Mouse (Mus musculus) lung, embryonic 16.5 days (tissue): ENCODE measurements around the gene Trappc4. TPM values are rescaled to one million over a fixed set of nuclear protein-coding genes. Genes with fewer than 3 reads are reported as not detected.
A peak's percentile ranks its signal among the peaks of the same experiment; 100 is the strongest.
"Not testable (repeated sequence)": the region's sequence is repeated elsewhere in the genome, so short reads cannot be mapped to it uniquely, and the experiment has no call there.

ENCODE experiments used
- ATAC-seq: fragments of 200-750 bp; cut with Nextera tagmentation; 2 replicates; pipeline ENCODE4 v1.8.0; 2017; ENCODE audit warnings: low read depth, mild to moderate bottlenecking, moderate library complexity
- H3K27ac ChIP-seq: fragments of 300-500 bp; sonication (generic); 2 replicates; pipeline ENCODE4 v1.5.1; 2014; ENCODE audit warnings: mild to moderate bottlenecking, control low read depth, low read length
- H3K27me3 ChIP-seq: fragments of 300-500 bp; sonication (generic); 2 replicates; pipeline ENCODE4 v1.6.1; 2014; ENCODE audit warnings: low read depth, low read length, mixed read lengths; ENCODE audit not compliant: control insufficient read depth, insufficient read depth
- H3K36me3 ChIP-seq: fragments of 300-500 bp; sonication (generic); 2 replicates; pipeline ENCODE4 v1.6.1; 2014; ENCODE audit warnings: low read length; ENCODE audit not compliant: control insufficient read depth, insufficient read depth
- H3K4me1 ChIP-seq: fragments of 300-500 bp; sonication (generic); replicated peaks from 2 replicates; pipeline ENCODE4 v1.6.1; 2014; ENCODE audit warnings: low read length, mixed read lengths; ENCODE audit not compliant: control insufficient read depth, insufficient read depth
- H3K4me2 ChIP-seq: fragments of 300-500 bp; sonication (generic); 2 replicates; pipeline ENCODE4 v1.6.1; 2014; ENCODE audit warnings: low read depth, low read length, control low read depth
- H3K4me3 ChIP-seq: fragments of 300-500 bp; sonication (generic); 2 replicates; pipeline ENCODE4 v1.5.1; 2014; ENCODE audit warnings: mild to moderate bottlenecking, low read length, control low read depth
- H3K9ac ChIP-seq: fragments of 300-500 bp; sonication (generic); 2 replicates; pipeline ENCODE4 v1.6.1; 2014; ENCODE audit warnings: low read length, control low read depth
- H3K9me3 ChIP-seq: fragments of 300-500 bp; sonication (generic); 2 replicates; pipeline ENCODE4 v1.6.1; 2016; ENCODE audit warnings: low read length; ENCODE audit not compliant: control insufficient read depth
- WGBS: fragments of 180-500 bp; shearing (Covaris S2); extraction: QIAGEN DNeasy Blood & Tissue Kit; methylation state at CpG from one replicate; pipeline ENCODE4 v1.1.7; 2014; 5-methylcytosine and 5-hydroxymethylcytosine counted together
- polyA plus RNA-seq: library from polyadenylated mRNA; unstranded; fragments of >200 nt; fragmentation: Nextera tagmentation; extraction: Ambion mirVana; gene quantifications from 2 replicates; pipeline ENCODE4 v1.2.1, GENCODE M21; 2015

Trappc4 gene
- 131 and 135 TPM in 2 replicates for polyA plus RNA-seq

GRCm38 (mm10) chr9:44406906-44407751 lies at the start of gene Trappc4, which contains the start of gene Rps25:
Gene Trappc4, minus strand, starts transcription at chr9:44407600.
Gene Rps25, plus strand, starts transcription at chr9:44407139.
- Histone ChIP-seq H3K9ac (peak within 1 kb of the TSS; percentile 92), H3K27ac (peak within 1 kb of the TSS; percentile 99), H3K4me1 (peaks cover 10% of the 10 kb centered on the region; the same call in 1 of the 2 replicates), H3K4me2 (peak within 1 kb of the TSS; percentile 81), H3K4me3 (peak within 1 kb of the TSS; percentile 89), H3K27me3 (no peaks in the 10 kb centered on the region), H3K36me3 (peaks cover 50% of the 10 kb centered on the region), H3K9me3 (no peaks in the 10 kb centered on the region)
- peak; percentile 97 for ATAC-seq
- under 1% methylated on average over 51 of the region's 51 CpGs for WGBS

- H3K9ac ChIP-seq: no peak within 1 kb of the TSS
- H3K36me3 ChIP-seq: no peaks in the 10 kb centered on the region
- H3K4me1 ChIP-seq: no peaks in the 10 kb centered on the region; the same call in 1 of the 2 replicates
- WGBS: 21% methylated on average over 4 of the region's 4 CpGs
- peaks cover 2% of the 10 kb centered on the region; the same call in 1 of the 2 replicates for H3K27me3 ChIP-seq
- no peaks in the 10 kb centered on the region for H3K9me3 ChIP-seq
- no peak within 1 kb of the TSS for H3K4me2 ChIP-seq
- H3K4me3 ChIP-seq: no peak within 1 kb of the TSS
- H3K27ac ChIP-seq: no peak within 1 kb of the TSS
- peak; percentile 42; the same call in 1 of the 2 replicates for ATAC-seq
Observed at GRCm38 (mm10) chr9:44454891-44455220, 47.5 kb upstream of the Trappc4 start, which contains the start of gene Upk2. Gene Upk2, minus strand, starts transcription at chr9:44454976.

GRCm38 (mm10) chr9:44454132-44454890 lies 46.9 kb upstream of the Trappc4 start:
- Histone ChIP-seq H3K9me3 (no peaks in the 10 kb centered on the region), H3K4me2 (no peak overlapping the region), H3K27me3 (peaks cover 2% of the 10 kb centered on the region; the same call in 1 of the 2 replicates), H3K27ac (no peak overlapping the region), H3K9ac (no peak overlapping the region), H3K36me3 (no peaks in the 10 kb centered on the region), H3K4me3 (no peak overlapping the region), H3K4me1 (no peaks in the 10 kb centered on the region; the same call in 1 of the 2 replicates)
- 7% methylated on average over 14 of the region's 14 CpGs for WGBS
- ATAC-seq: peak; percentile 93

GRCm38 (mm10) chr9:44450387-44450786 lies 43.0 kb upstream of the Trappc4 start:
- Histone ChIP-seq H3K27ac (no peak overlapping the region), H3K9me3 (no peaks in the 10 kb centered on the region), H3K36me3 (no peaks in the 10 kb centered on the region), H3K4me3 (no peak overlapping the region), H3K4me1 (no peaks in the 10 kb centered on the region; the same call in 1 of the 2 replicates), H3K9ac (no peak overlapping the region), H3K27me3 (0 out of 2 replicates have a peak, but pooled peaks cover 2% of the 10 kb centered on the region), H3K4me2 (no peak overlapping the region)
- no peak for ATAC-seq

GRCm38 (mm10) chr9:44444402-44445025 lies 37.1 kb upstream of the Trappc4 start:
- H3K4me2 ChIP-seq, H3K4me3 ChIP-seq, H3K9me3 ChIP-seq, H3K27ac ChIP-seq, H3K9ac ChIP-seq, H3K27me3 ChIP-seq, H3K36me3 ChIP-seq, ATAC-seq, H3K4me1 ChIP-seq: not testable (repeated sequence)
- 77% methylated on average over 7 of the region's 7 CpGs for WGBS

- 64% methylated on average over 19 of the region's 19 CpGs for WGBS
- H3K9me3 ChIP-seq: no peaks in the 10 kb centered on the region
Observed at GRCm38 (mm10) chr9:44440961-44441360, 33.6 kb upstream of the Trappc4 start, which contains the start of gene Foxr1. Gene Foxr1, minus strand, starts transcription at chr9:44441136.

GRCm38 (mm10) chr9:44435747-44436146 lies 28.3 kb upstream of the Trappc4 start:
- Histone ChIP-seq H3K27me3 (no peaks in the 10 kb centered on the region), H3K9ac (no peak overlapping the region), H3K36me3 (no peaks in the 10 kb centered on the region), H3K4me1 (no peaks in the 10 kb centered on the region), H3K27ac (no peak overlapping the region), H3K4me3 (no peak overlapping the region), H3K4me2 (no peak overlapping the region), H3K9me3 (no peaks in the 10 kb centered on the region)
- WGBS: 78% methylated on average over 6 of the region's 6 CpGs
- ATAC-seq: no peak

More at GRCm38 (mm10) chr9:44440961-44441360, 33.6 kb upstream of the Trappc4 start, which contains the start of gene Foxr1:
- Histone ChIP-seq H3K9ac (no peak within 1 kb of the TSS), H3K27ac (no peak within 1 kb of the TSS), H3K36me3 (no peaks in the 10 kb centered on the region), H3K4me1 (no peaks in the 10 kb centered on the region), H3K27me3 (no peaks in the 10 kb centered on the region), H3K4me2 (no peak within 1 kb of the TSS), H3K4me3 (no peak within 1 kb of the TSS)
- ATAC-seq: no peak

GRCm38 (mm10) chr9:44432577-44433185 lies 25.3 kb upstream of the Trappc4 start:
- H3K4me2 ChIP-seq: no peak overlapping the region
- H3K27ac ChIP-seq: no peak overlapping the region
- no peak overlapping the region for H3K9ac ChIP-seq
- no peaks in the 10 kb centered on the region for H3K9me3 ChIP-seq
- no peaks in the 10 kb centered on the region for H3K27me3 ChIP-seq
- no peaks in the 10 kb centered on the region for H3K4me1 ChIP-seq
- no peak for ATAC-seq
- H3K36me3 ChIP-seq: no peaks in the 10 kb centered on the region
- 41% methylated on average over 5 of the region's 5 CpGs for WGBS
- no peak overlapping the region for H3K4me3 ChIP-seq
